Mouse (Mus musculus) CD4-positive, CD25-positive, alpha-beta regulatory T cell (primary cell): ENCODE measurements around the gene Mrps31. TPM values are rescaled to one million over a fixed set of nuclear protein-coding genes. Genes with fewer than 3 reads are reported as not detected.

Experiments used
- polyA plus RNA-seq: library from polyadenylated mRNA; unstranded; fragments of 100-300 nt; shearing (Covaris generic); gene quantifications from one replicate; pipeline ENCODE4 v1.2.1, GENCODE M21; 2017

Gene Mrps31
- polyA plus RNA-seq = 31.1 TPM

GRCm38 (mm10) chr8:22411282-22411702 is at the start of gene Mrps31:
Mrps31 (plus strand) TSS chr8:22411361.

GRCm38 (mm10) chr8:22398142-22398951 is 12.8 kb upstream of the Mrps31 start, which contains the start of gene Slc25a15:
Slc25a15 (minus strand) TSS chr8:22398597.

Other genes starting within 250 kb of the Mrps31 start
- 4.6 TPM for gene Nek3, start 244.9 kb upstream of the Mrps31 start, polyA plus RNA-seq
- 2.2 TPM for gene Ckap2, start 225.5 kb upstream of the Mrps31 start, polyA plus RNA-seq
- gene Vps36, start 218.6 kb upstream of the Mrps31 start, polyA plus RNA-seq = 38.0 TPM
- 0.35 TPM for gene Thsd1, start 184.0 kb upstream of the Mrps31 start, polyA plus RNA-seq
- gene Tpte, start 127.9 kb upstream of the Mrps31 start, polyA plus RNA-seq = not detected
- gene Slc25a15, start 12.8 kb upstream of the Mrps31 start, polyA plus RNA-seq = 9.4 TPM